Mouse (Mus musculus): ENCODE results near the gene Gm20850. TPM values are rescaled to one million over a fixed set of nuclear protein-coding genes. Genes with fewer than 3 reads are reported as not detected.

The Gm20850 gene
- polyA plus RNA-seq (2012; rRNA removed; ENCODE audit: low replicate concordance): not detected in 2 replicates

GRCm38 (mm10) chrY:75715022-75715421 is at the start of gene Gm20850:
Gene Gm20850, plus strand, starts transcription at chrY:75715322.

Measured in subcutaneous adipose tissue, adult 2 months (tissue).